Mouse (Mus musculus): ENCODE data around the gene Rab27a.

- TF ChIP-seq ZC3H11A (IDR thresholded peaks at IDR 0.05; ENCODE audit: borderline replicate concordance, low read depth, low read length) = no peak
- TF ChIP-seq CHD2 (IDR thresholded peaks at IDR 0.05; ENCODE audit: low read depth, low read length) = no peak
These were observed 37.8 kb downstream of the Rab27a start for GRCm38 (mm10) chr9:73082291-73083000.

Measured in ES-E14 (cell line).